Comparison of ENCODE assay signal across 8 mouse cellular contexts in the genomic region with DNA sequence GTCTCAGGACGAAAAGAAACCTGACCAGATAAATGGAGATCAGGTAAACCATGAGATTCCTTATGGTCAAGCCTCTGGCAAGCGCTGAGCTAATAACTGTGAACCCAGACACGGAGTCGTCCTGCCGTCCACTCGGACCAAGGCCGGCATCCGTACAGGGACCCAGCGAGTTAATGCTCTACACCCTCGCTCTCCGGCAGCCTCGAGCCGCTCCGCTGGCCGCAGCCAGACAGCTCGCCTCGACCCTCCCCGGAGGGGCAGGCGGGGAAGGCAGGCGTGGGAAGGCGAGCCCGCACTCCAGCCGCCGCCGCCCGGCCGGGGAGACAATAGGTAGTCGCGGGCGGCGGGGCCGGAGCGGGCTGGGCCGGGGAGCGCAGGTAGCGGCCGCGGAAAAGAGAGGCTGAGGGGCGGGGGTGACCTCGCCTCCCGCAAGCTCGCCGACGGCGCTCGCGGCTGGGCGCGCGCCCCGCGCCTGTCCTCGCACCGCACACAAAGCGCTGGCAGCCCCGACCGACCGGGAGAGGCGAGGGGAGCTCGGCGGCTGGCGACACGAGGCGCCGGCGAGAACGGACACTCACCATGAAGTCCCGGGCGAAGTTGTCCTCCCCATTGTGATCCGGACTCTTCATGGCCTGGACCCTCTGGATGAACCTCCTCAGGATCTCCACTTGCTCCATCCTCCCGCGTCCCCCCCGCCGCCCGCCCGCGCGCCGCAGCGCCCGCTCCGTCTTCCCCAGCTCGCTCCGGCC. TPM values are rescaled to one million over a fixed set of nuclear protein-coding genes. Genes with fewer than 3 reads are reported as not detected.
DNase-seq lines count a peak whose midpoint lies in the region; ATAC-seq and TF ChIP-seq lines count a peak whose summit lies in the region.

No protein-coding gene starts in this region.

- H3K4me3 ChIP-seq in CH12.LX (replicated peaks in 1 of 3; ENCODE audit: low read depth in 2 of 3, low read length in 2 of 3, poor library complexity in 1 of 3), result peak overlapping the region; percentile 79 to 92 (median 85)
- H3K4me3 ChIP-seq in forebrain, embryonic 11.5 days (ENCODE audit: low read depth, low read length), result peak overlapping the region; percentile 91
- H3K4me3 ChIP-seq in lung, postnatal 0 days (ENCODE audit: low read depth, low read length), result peak overlapping the region; percentile 99

- peaks cover 14% of the 10 kb centered on the region for H3K79me2 ChIP-seq in CH12.LX (replicated peaks; ENCODE audit: control insufficient read depth, extremely low read depth, insufficient read depth, poor library complexity, severe bottlenecking)

- TF ChIP-seq EP300 in CH12.LX (IDR thresholded peaks at IDR 0.05; ENCODE audit: low read length), result no peak
- TF ChIP-seq EP300 in lung, postnatal 0 days (IDR thresholded peaks at IDR 0.05), result no peak

- peak overlapping the region; percentile 68 for H3K9ac ChIP-seq in CH12.LX (ENCODE audit: insufficient read depth, low read depth)
- peak overlapping the region; percentile 96 for H3K9ac ChIP-seq in forebrain, embryonic 11.5 days (ENCODE audit: low read length)
- H3K9ac ChIP-seq in lung, postnatal 0 days (replicated peaks; ENCODE audit: low read depth), result peak overlapping the region; percentile 99

- H3K9me3 ChIP-seq in CH12.LX (replicated peaks; ENCODE audit: low read length), result no peaks in the 10 kb centered on the region
- H3K9me3 ChIP-seq in forebrain, embryonic 11.5 days (ENCODE audit: control insufficient read depth, low read length), result no peaks in the 10 kb centered on the region
- H3K9me3 ChIP-seq in lung, postnatal 0 days (ENCODE audit: low read length), result no peaks in the 10 kb centered on the region

- dilution Hi-C loops in CH12.LX (cut with MboI; ENCODE audit: extremely low pct_ligation_motif_present, extremely low pct_unique_long_range_greater_than_20kb, low sequenced_read_pairs), result no loop called here

- H3K27me3 ChIP-seq in CH12.LX (replicated peaks), result no peaks in the 10 kb centered on the region
- no peaks in the 10 kb centered on the region for H3K27me3 ChIP-seq in forebrain, embryonic 11.5 days (ENCODE audit: control insufficient read depth, insufficient read depth, low read length)
- no peaks in the 10 kb centered on the region for H3K27me3 ChIP-seq in lung, postnatal 0 days (replicated peaks; ENCODE audit: insufficient read depth, low read length)

- intact Hi-C loops in heart, postnatal 10 days (cut with DNase I), result loop anchor here (2.0 to 5.0 kb wide), 2 partner anchors 104 to 202 kb away; no protein-coding TSS in a partner anchor

- peak; percentile 71 for ATAC-seq in forebrain, embryonic 11.5 days (replicated peaks; ENCODE audit: low FRiP score)
- ATAC-seq in lung, postnatal 0 days, result peak; percentile 10

- TF ChIP-seq RAD21 in CH12.LX (IDR thresholded peaks at IDR 0.05; ENCODE audit: low read depth, low read length), result no peak

- TF ChIP-seq POLR2A in CH12.LX (IDR thresholded peaks at IDR 0.05; ENCODE audit: low read depth, low read length), result no peak

- in situ Hi-C loops in CH12.LX (cut with MboI; ENCODE audit: low pct_ligation_motif_present, low pct_unique_long_range_greater_than_20kb, low sequenced_read_pairs), result no loop called here

- H3K27ac ChIP-seq in CH12.LX (ENCODE audit: insufficient read depth, low read depth), result peak overlapping the region; percentile 71
- peak overlapping the region; percentile 94 for H3K27ac ChIP-seq in forebrain, embryonic 11.5 days (ENCODE audit: low read depth, low read length)
- H3K27ac ChIP-seq in lung, postnatal 0 days (ENCODE audit: low read length), result peak overlapping the region; percentile 100

- TF ChIP-seq CTCF in CH12.LX (conservative IDR thresholded peaks at IDR 0.05 in 1 of 2, IDR thresholded peaks at IDR 0.05 in 1 of 2; ENCODE audit: low read depth in 2 of 2, low read length in 2 of 2), result no peak
- TF ChIP-seq CTCF in lung, postnatal 0 days (IDR thresholded peaks at IDR 0.05), result no peak

- peak overlapping the region; percentile 87 for H3K4me2 ChIP-seq in CH12.LX (ENCODE audit: insufficient read depth, low read depth, poor library complexity, severe bottlenecking)
- peak overlapping the region; percentile 52 for H3K4me2 ChIP-seq in forebrain, embryonic 11.5 days (ENCODE audit: low read depth, low read length, severe bottlenecking)
- H3K4me2 ChIP-seq in lung, postnatal 0 days (replicated peaks; ENCODE audit: low read depth, low read length), result peak overlapping the region; percentile 58

- no peaks in the 10 kb centered on the region for H3K36me3 ChIP-seq in CH12.LX (replicated peaks in 1 of 2; ENCODE audit: control insufficient read depth in 1 of 2, insufficient read depth in 1 of 2, low read length in 1 of 2)
- H3K36me3 ChIP-seq in forebrain, embryonic 11.5 days (ENCODE audit: control insufficient read depth, insufficient read depth, low read length), result no peaks in the 10 kb centered on the region
- H3K36me3 ChIP-seq in lung, postnatal 0 days (ENCODE audit: insufficient read depth, low read length), result no peaks in the 10 kb centered on the region

- peaks cover 2 to 13% of the 10 kb centered on the region in 2 experiments; a peak in 2 of 4 replicates for H3K4me1 ChIP-seq in CH12.LX (ENCODE audit: control insufficient read depth in 1 of 2, insufficient read depth in 2 of 2)
- peaks cover 2% of the 10 kb centered on the region; the same call in 1 of the 2 replicates for H3K4me1 ChIP-seq in forebrain, embryonic 11.5 days (replicated peaks; ENCODE audit: control insufficient read depth, insufficient read depth, low read length)
- peaks cover 7% of the 10 kb centered on the region; the same call in 1 of the 2 replicates for H3K4me1 ChIP-seq in lung, postnatal 0 days (ENCODE audit: insufficient read depth, low read depth, low read length)

- whole genome bisulfite sequencing in forebrain, embryonic 11.5 days, result under 1% methylated on average over 44 of the region's 84 CpGs
- under 1% methylated on average over 39 of the region's 84 CpGs for WGBS in lung, postnatal 0 days

- no peak for DNase-seq in CH12.LX (ENCODE audit: extremely low read depth)
- peak; percentile 72 for DNase-seq in adrenal gland, postnatal 10 days
- DNase-seq in forebrain, embryonic 11.5 days (ENCODE audit: low spot score), result no peak
- peak; percentile 69 to 73 for DNase-seq in heart, postnatal 10 days
- DNase-seq in kidney, postnatal 36 days, result peak; percentile 38 to 65
- DNase-seq in lung, postnatal 0 days (ENCODE audit: low spot score), result peak; percentile 65
- peak; percentile 71 for DNase-seq in retina, postnatal 1 day
- DNase-seq in urinary bladder, postnatal 4 days (ENCODE audit: low spot score in 2 of 2), result peak; percentile 52 to 63

TF ChIP-seq in CH12.LX, 34 proteins besides CTCF, POLR2A, EP300 and RAD21:
- no peak for TF ChIP-seq USF2 (conservative IDR thresholded peaks at IDR 0.05; ENCODE audit: low read depth, low read length)
- TF ChIP-seq MXI1 (IDR thresholded peaks at IDR 0.05; ENCODE audit: low read depth, low read length), result peak; percentile 40; the same call in 1 of the 2 replicates
- no peak for TF ChIP-seq TCF12 (IDR thresholded peaks at IDR 0.05; ENCODE audit: low read depth, low read length)
- no peak for TF ChIP-seq CHD2 (IDR thresholded peaks at IDR 0.05; ENCODE audit: low read length)
- no peak; the same call in 1 of the 2 replicates for TF ChIP-seq MAX (IDR thresholded peaks at IDR 0.05; ENCODE audit: low read length)
- TF ChIP-seq BHLHE40 (IDR thresholded peaks at IDR 0.05; ENCODE audit: low read depth, low read length), result no peak
- no peak for TF ChIP-seq E2F4 (IDR thresholded peaks at IDR 0.05; ENCODE audit: insufficient replicate concordance, low read depth, low read length)
- TF ChIP-seq NRF1 (IDR thresholded peaks at IDR 0.05; ENCODE audit: low read depth, low read length), result no peak
- TF ChIP-seq UBTF (IDR thresholded peaks at IDR 0.05; ENCODE audit: low read depth, low read length), result peak; percentile 71; the same call in 1 of the 2 replicates
- no peak for TF ChIP-seq USF1 (IDR thresholded peaks at IDR 0.05; ENCODE audit: low read depth, low read length)
TF ChIP-seq in CH12.LX: peak in this region for 2.

RNA-seq across cellular contexts. Expression of a gene that starts 0.5 kb away (rescaled TPM):
- total RNA-seq in CH12.LX (2012; rRNA removed) (3.2 and 4.1 TPM in 2 replicates), CH12.LX (2014; rRNA removed) (15.9 and 16.5 TPM in 2 replicates)
- 12.7 and 14.4 TPM in 2 replicates for polyA plus RNA-seq in CH12.LX (2012; ENCODE audit: insufficient read length, low read depth)
- 10 to 100 TPM; 44.9 to 53.5 TPM for total RNA-seq in adrenal gland, postnatal 10 days (2021)
- 24.8 and 26.1 TPM in 2 replicates for polyA plus RNA-seq in forebrain, embryonic 11.5 days (2014; fragmentation: Nextera tagmentation; extraction: Ambion mirVana)
- total RNA-seq in heart, postnatal 10 days (2021), result 10 to 100 TPM; 44.3 to 50.4 TPM
- 31.1 and 35.1 TPM in 2 replicates for polyA plus RNA-seq in lung, postnatal 0 days (2015; fragmentation: Nextera tagmentation; extraction: Ambion mirVana)

Comparison
In these comparisons a context has a peak if more than half of its experiments do, and no peak if none do; other contexts are left out.
1. DNase-seq: peak in adrenal gland, postnatal 10 days (single experiment), heart, postnatal 10 days (2 of 2), kidney, postnatal 36 days (2 of 2), lung, postnatal 0 days (single experiment), retina, postnatal 1 day (single experiment) and urinary bladder, postnatal 4 days (2 of 2); none in CH12.LX (single experiment) and forebrain, embryonic 11.5 days (single experiment).
2. Peak in every context shown above with its lines, with median percentiles within 50 percentile points of each other: H3K27ac ChIP-seq, H3K4me2 ChIP-seq, H3K4me3 ChIP-seq and H3K9ac ChIP-seq.